Mouse (Mus musculus): ENCODE results near the gene P4ha2. TPM values are rescaled to one million over a fixed set of nuclear protein-coding genes. Genes with fewer than 3 reads are reported as not detected.

The P4ha2 gene
- total RNA-seq, 2 experiments from 2014 or later = 19.9 to 21.2 TPM

- peak; percentile 78 for DNase-seq
- intact Hi-C loops (cut with DNase I; ENCODE audit: low total_unique reads) = no loop called here
These were observed 1.0 kb downstream of the P4ha2 start for GRCm38 (mm10) chr11:54100692-54101591.

- DNase-seq = no peak
- intact Hi-C loops (cut with DNase I; ENCODE audit: low total_unique reads) = no loop called here
These were observed 1.8 kb downstream of the P4ha2 start for GRCm38 (mm10) chr11:54101701-54102100.

- intact Hi-C loops (cut with DNase I; ENCODE audit: low total_unique reads) = no loop called here
- no peak for DNase-seq
These were observed 3.0 kb downstream of the P4ha2 start for GRCm38 (mm10) chr11:54102706-54103449.

- intact Hi-C loops (cut with DNase I; ENCODE audit: low total_unique reads) = no loop called here
- no peak for DNase-seq
These were observed 5.1 kb downstream of the P4ha2 start for GRCm38 (mm10) chr11:54105011-54105410.

GRCm38 (mm10) chr11:54106676-54107075 lies 6.8 kb downstream of the P4ha2 start:
- no peak for DNase-seq

GRCm38 (mm10) chr11:54107239-54107638 lies 7.3 kb downstream of the P4ha2 start:
- peak; percentile 63 for DNase-seq

More at GRCm38 (mm10) chr11:54106676-54107075, 6.8 kb downstream of the P4ha2 start:
- intact Hi-C loops (cut with DNase I; ENCODE audit: low total_unique reads) = no loop called here

GRCm38 (mm10) chr11:54108131-54108530 lies 8.2 kb downstream of the P4ha2 start:
- DNase-seq = no peak
- intact Hi-C loops (cut with DNase I; ENCODE audit: low total_unique reads) = no loop called here

More at GRCm38 (mm10) chr11:54107239-54107638, 7.3 kb downstream of the P4ha2 start:
- intact Hi-C loops (cut with DNase I; ENCODE audit: low total_unique reads) = no loop called here

- no peak for DNase-seq
- intact Hi-C loops (cut with DNase I; ENCODE audit: low total_unique reads) = no loop called here
These were observed 9.0 kb downstream of the P4ha2 start for GRCm38 (mm10) chr11:54108894-54109293.

GRCm38 (mm10) chr11:54111291-54111690 lies 11.4 kb downstream of the P4ha2 start:
- intact Hi-C loops (cut with DNase I; ENCODE audit: low total_unique reads) = no loop called here
- DNase-seq = no peak

GRCm38 (mm10) chr11:54111976-54112741 lies 12.3 kb downstream of the P4ha2 start:
- intact Hi-C loops (cut with DNase I; ENCODE audit: low total_unique reads) = no loop called here
- DNase-seq = peak; percentile 55

- peak; percentile 96 for DNase-seq
- intact Hi-C loops (cut with DNase I; ENCODE audit: low total_unique reads) = no loop called here
These were observed 13.0 kb downstream of the P4ha2 start for GRCm38 (mm10) chr11:54112920-54113319.

GRCm38 (mm10) chr11:54113352-54113751 lies 13.5 kb downstream of the P4ha2 start:
- DNase-seq = no peak
- intact Hi-C loops (cut with DNase I; ENCODE audit: low total_unique reads) = no loop called here

GRCm38 (mm10) chr11:54114746-54115145 lies 14.9 kb downstream of the P4ha2 start:
- intact Hi-C loops (cut with DNase I; ENCODE audit: low total_unique reads) = no loop called here

GRCm38 (mm10) chr11:54115301-54115700 lies 15.4 kb downstream of the P4ha2 start:
- DNase-seq = no peak
- intact Hi-C loops (cut with DNase I; ENCODE audit: low total_unique reads) = no loop called here

More at GRCm38 (mm10) chr11:54114746-54115145, 14.9 kb downstream of the P4ha2 start:
- DNase-seq = peak; percentile 58

- DNase-seq = no peak
- intact Hi-C loops (cut with DNase I; ENCODE audit: low total_unique reads) = no loop called here
These were observed 16.0 kb downstream of the P4ha2 start for GRCm38 (mm10) chr11:54115911-54116310.

GRCm38 (mm10) chr11:54116406-54116805 lies 16.5 kb downstream of the P4ha2 start:
- intact Hi-C loops (cut with DNase I; ENCODE audit: low total_unique reads) = no loop called here
- DNase-seq = peak; percentile 31

- intact Hi-C loops (cut with DNase I; ENCODE audit: low total_unique reads) = no loop called here
- no peak for DNase-seq
These were observed 17.2 kb downstream of the P4ha2 start for GRCm38 (mm10) chr11:54117096-54117495.

GRCm38 (mm10) chr11:54119126-54119525 lies 19.2 kb downstream of the P4ha2 start:
- no peak for DNase-seq
- intact Hi-C loops (cut with DNase I; ENCODE audit: low total_unique reads) = no loop called here

- intact Hi-C loops (cut with DNase I; ENCODE audit: low total_unique reads) = no loop called here
- no peak for DNase-seq
These were observed 20.0 kb downstream of the P4ha2 start for GRCm38 (mm10) chr11:54119740-54120360.

Measured in gastrocnemius, postnatal 14 days (tissue).